Mouse (Mus musculus) heart, postnatal 4 days (tissue): ENCODE measurements around the gene Spsb1. TPM values are rescaled to one million over a fixed set of nuclear protein-coding genes. Genes with fewer than 3 reads are reported as not detected.

Experiments used
- DNase-seq: peaks from one replicate; pipeline ENCODE4 v3.0.0; 2021
- total RNA-seq, 2 experiments: library from RNA; stranded (reverse); gene quantifications; 2 replicates each; pipeline ENCODE4 v1.2.3; 2021

Gene Spsb1
- total RNA-seq, 2 experiments from 2014 or later = 26.2 to 26.7 TPM

DNA sequence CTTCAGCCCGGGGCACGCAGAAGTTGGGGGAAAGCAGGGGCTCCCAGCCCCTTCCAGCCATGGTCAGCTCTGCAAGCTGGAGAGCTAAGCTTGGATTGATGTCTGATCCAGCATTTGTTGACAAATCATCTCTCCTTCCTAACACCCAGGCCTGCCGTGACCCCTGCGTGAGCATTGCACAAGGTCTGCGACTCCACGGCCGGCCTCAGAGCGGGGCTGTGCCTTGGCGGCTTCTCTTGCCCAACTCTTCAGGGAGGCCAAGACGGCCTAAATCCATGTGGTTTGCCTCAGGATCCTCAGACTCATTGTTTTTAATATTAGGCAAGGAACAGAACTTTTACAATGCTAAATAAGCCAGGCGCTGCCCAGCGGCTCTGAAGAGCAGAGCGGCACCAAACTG lies 3.6 kb downstream of the Spsb1 start:
- DNase-seq = no peak

DNA sequence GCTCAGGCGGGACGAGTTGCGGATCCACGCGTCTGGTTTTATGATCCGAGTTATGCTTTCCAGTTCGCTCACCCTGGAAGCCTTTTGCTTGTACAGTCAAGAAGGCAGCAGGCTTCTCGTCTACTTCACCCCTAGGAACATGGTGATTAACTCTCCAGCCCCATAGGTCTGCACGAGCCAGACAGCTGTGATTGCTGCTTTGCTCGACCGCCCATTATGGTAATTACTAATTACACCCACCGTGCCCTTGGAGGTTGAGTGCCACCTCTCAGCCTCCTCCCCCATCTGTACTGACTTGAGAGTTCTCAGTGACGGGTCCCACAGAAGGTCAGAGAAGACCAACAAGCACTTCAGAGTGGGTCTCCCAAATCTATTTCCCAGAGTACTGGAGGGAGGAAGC lies 5.2 kb downstream of the Spsb1 start:
- DNase-seq = no peak

DNA sequence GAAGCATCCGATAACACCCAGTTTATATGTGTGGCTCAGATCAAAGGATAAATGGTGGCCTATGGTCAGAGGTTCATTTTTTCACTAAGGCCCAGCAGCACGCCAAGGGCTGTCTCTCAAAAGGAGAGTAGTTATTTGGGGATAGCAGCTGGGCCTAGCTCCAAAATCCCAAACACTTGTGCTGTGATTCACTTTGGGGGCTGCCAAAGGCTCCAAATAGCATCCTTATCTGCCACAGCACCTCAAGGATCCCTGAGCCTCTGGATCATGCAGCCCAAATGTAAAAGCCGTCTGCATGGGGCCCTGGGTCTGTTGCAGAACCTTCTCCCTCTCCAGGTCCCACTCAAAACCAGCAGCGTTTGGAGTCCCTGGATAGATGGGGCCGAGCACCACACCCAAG lies 6.7 kb downstream of the Spsb1 start:
- peak; percentile 71 for DNase-seq

DNA sequence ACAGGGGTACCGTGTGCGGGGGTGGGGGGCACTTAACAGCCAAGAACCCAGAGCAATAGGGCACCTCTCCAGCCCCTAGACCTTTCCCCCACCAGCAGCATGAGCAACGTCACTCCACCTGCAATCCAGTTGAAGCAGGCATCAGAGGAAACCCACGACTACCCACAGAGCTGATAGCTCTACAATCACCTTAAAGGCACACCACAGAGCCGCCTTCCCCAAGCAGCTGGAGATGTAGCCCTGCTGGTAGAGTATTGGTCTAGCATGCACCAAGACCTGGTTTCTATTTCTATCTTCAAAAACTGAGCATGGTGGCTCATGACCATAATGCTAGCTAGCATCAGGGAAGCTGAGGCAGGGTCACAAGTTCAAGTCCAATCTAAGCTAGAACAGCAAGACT lies 7.4 kb downstream of the Spsb1 start:
- no peak for DNase-seq

- DNase-seq = no peak
Observed at GRCm38 (mm10) chr4:149945194-149945593, 9.6 kb downstream of the Spsb1 start.

DNA sequence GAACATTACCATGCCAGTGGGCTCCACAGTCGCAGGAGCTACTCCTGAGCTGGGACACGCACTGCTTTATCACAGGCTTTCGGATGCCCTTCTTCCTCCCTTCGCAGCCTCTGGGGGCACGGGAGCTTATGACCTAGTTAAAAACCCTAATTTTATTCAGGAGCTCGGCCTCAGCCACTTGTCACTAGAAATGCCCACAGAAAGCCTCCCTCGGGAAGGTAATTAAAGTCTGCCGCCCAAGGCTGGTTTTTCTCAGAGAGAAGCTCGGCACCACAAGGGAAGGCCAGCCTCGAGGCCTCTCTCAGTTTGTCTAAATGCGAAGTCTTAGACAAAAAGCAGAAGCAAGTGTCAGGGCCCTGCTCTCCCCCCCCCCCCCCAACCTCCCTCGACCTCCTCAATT lies 10.6 kb downstream of the Spsb1 start:
- no peak for DNase-seq

GRCm38 (mm10) chr4:149942831-149943741 lies 11.8 kb downstream of the Spsb1 start:
- no peak for DNase-seq

- DNase-seq = peak; percentile 46
Observed at GRCm38 (mm10) chr4:149941067-149941755, 13.6 kb downstream of the Spsb1 start.

DNA sequence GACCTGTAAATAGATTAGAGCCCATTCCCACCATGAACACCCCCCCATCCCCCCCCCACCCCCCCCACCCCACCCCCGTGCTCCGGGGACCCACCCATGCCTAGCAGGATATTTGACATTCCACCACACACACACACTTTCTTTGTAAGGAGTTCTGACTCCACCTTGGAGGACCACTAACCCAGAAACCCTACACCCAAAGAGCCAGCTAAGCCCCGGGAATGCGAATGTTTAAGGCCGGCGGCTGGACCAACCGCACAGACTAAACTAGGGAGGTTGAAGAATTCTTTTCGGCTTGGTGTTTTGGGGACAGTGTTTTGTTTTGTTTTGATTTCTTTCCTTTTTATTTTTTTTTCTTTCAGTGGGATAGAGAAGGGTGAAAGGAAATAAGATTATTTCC lies 16.1 kb downstream of the Spsb1 start:
- DNase-seq = no peak

DNA sequence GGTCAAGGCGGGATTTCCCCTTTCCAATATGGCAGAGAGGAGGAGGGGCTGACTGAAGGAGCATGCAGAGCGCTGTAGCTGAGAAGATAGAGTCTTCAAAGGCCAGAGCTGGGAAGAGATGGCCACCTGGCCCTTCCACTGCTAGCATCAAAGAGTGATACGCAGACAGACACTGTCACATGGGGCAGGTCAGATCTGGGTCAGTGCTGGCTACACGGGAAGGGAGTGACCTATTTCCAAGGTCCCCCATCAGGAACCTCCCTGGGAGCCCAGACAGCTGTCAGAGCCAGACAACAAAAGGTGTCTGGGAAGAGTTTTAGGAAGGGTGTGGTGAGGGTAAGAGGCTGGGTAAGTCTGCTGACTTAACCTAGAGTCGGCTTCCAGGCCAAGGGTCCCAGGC lies 17.9 kb downstream of the Spsb1 start:
- DNase-seq = no peak

DNA sequence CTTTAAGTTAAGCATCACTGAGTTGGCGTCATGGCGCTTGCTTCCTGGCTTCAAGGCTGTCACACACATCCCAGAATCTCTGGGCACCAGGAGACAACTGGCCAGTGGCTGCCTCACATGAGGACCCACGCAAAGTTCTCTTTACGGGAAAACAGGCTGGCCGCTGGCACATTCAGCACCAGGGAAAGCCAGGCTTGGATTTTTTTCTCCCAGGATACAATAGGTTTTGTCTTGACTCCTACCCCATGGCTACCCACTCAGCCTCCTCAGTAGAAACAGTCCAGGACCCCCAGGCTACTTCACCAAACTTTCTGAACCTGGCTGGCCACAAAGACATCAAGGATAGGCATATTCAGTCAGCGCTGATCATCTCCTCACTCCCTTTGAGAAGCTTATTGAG lies 19.4 kb downstream of the Spsb1 start:
- no peak for DNase-seq

DNA sequence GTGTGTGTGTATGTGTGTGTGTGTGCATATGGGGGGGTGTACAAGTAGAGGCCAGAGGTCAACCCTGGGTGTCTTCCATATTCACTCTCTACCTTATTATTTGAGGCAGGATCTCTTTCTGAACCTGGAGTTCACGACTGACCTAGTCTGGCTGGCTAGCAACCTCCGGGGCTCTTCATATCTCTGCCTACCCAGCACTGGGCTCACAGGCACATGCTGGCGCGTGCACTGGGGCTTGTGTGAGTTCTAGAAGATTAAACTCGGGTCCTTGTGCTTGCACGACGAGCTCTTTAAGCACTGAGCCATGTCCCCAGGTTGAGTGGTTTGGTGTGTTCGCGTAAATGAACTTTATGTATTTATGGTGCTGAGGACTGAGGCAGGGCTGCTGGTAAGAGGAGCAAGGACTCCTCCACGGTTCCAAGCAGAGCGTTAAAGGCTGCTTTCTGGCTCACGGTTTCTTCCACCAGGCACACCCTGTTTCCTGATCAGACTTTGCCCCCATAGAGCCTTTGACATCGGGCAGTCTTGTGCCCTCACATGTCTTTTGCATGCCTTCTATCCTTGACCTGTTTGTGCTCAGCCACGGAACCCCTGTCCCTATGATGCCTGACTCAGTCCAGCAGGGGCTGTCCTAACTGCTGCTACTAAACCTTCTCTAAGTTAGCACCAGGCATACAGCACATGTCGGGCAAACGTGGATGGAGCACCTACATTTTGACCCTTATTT lies 21.2 kb downstream of the Spsb1 start:
- no peak for DNase-seq

DNA sequence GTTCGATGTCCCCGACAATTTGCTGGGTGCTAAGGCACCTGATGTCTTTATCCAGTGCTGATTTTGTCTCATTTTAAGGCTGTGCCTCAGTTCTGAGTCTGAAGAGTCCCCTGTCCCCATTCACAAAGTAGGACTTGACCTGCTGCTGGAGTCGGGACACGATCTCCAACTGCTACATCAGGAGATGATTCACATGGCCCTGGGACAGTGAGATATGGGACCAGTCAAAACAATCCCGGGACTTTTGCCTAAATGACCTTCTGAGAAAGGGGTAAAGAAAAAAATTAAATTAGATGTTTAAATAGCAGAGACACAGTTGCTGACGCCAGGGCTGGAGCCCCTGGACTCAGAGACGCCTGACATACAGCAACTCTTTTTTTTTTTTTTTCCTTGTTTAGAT lies 21.8 kb downstream of the Spsb1 start:
- no peak for DNase-seq

DNA sequence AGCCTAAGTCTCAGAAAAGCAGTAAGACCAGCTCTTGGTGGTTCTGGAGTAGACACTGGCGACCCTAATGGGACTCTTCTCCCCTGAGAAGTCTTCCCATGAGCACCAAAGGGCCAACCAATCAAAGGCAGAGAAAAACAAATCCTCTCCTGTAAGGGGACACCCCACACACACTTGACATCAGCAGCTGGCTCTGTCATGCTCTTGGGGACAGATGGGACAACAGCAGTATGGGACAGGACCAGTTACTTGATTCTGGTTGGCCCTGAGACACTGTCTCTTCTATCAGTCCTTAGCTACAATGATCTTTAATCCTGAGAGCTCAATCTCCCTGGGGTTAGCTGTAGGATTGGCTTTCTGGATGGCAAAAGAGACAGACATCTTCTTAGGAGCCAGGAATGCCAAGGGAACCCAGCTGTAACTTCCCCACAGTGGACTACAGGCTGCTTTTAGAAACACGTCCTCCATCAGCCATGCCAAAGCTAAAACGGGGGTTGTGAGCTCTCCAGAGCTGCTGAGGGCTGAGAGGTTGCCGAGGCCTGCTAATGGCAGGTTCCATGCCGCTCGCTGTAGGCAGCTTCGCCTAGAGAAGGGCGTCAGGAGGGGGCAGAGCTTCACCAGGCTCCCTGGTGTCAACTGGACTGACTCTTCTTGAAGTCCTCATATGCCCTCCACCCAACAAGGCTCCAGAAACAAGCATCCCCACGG lies 22.6 kb downstream of the Spsb1 start:
- no peak for DNase-seq

DNA sequence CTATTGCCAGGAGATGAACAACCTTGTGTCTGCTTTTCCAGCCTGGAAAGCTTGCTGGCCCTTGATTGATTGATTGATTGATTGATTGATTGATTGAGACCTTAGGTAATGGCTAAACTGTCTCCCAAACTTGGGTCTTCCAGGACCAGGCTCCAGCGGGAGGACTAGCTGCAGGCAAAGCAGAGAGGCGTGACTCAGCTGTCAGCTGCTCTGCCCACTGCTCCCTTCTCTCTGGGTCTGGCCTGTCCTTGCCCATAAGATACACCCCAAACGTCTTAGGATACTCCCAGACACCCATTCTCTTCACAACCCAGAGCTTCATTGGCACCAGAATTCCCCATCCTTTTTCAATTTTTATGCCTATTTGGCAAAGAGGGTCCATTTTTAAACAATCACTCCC lies 24.1 kb downstream of the Spsb1 start:
- DNase-seq = no peak

DNA sequence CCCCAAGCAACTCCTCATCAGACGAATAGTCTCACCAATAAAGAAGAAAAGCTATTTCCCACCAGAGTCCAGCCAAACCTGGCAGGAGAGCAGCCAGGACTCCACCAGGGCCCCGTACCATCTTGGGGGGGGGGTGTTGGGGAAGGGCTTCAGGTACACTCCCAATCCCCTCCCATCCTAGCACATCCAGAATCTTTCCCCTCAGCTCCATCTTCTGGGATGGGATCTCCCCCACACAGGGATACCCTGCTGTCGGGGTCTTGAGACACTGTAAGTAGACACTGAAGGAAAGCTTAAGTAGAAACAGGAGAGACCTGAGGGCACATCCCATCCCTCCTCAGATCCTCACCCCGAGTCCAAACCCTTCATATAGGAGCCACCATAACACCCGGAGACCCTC lies 31.8 kb downstream of the Spsb1 start:
- no peak for DNase-seq

DNA sequence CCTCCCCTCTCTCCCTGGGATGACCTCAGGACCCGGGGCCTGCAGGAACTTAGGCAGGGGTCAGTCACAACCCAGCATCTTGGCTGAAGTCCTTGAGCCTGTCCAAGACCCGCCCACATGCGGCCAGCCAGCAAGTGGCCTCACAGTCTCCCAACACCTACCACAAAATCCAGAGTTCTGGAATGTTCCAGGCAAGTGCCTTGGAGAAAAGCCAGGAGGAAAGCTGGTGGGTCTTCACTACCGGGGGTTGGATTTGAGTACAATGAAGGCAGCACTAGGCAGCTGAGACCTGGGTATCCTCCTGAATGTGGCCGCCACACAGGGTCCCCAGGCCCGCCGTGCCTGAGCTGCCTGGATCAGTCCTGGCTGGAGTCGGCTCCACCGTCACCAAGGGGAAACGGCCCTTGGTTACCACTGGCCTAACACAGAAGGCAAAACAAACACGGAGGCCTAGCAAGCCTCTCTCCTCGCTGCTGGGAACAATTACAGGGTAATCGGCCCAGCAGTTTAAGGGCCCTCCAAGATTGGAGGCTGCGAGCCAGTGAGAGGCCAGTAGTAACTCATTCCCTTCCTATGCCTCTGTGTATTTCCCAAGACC lies 32.6 kb downstream of the Spsb1 start:
- peak; percentile 75 for DNase-seq

DNA sequence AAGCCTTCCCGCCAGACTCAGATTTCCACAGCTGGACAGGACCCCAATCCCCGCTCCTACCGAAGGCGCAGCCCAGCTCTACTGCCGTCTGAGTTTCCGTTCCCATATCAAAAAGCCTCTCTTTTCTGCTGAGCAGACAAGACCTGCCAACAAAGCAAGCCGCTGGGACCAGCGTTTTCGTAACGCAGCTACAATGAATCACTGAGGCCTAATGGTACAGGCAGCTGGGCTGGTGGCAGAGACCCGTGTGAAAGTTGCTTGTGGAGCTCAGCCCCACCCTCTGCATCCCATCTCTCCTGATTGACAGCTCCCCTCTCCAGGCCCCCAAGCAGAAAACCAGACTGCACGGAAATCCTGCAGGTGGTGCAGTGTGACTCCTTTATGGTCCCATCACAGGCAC lies 34.0 kb downstream of the Spsb1 start:
- peak; percentile 25 for DNase-seq

DNA sequence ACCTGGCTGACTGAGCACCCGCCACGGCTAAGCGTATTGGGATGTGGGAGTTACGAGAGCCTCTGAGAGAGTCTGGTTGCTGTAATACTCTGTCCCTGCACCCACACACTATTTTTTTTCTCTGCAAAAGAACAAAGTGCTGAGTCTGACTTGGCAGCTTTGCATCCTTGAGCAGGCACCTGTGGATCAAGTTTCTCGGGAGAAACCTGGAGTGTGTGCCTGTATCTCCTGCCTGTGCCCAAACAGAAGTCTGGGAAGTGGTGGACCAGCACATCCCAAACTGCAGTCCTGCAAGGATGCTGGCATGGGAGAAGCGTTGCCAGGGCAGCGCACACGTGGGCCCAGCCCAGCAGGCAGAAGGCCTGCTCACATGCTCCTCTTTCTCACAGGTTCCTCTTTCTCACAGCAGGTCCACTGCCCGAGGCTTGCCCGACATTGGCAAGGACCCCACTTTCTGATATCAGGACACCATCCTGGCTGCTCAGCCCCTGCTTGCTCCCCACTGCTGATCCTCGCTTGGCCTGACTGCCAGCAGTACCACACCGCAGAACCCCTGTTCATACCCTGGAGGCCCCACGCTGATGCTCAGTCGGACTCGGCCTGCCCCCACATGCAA lies 36.3 kb downstream of the Spsb1 start:
- no peak for DNase-seq

- no peak for DNase-seq
Observed at GRCm38 (mm10) chr4:149916831-149917230, 38.0 kb downstream of the Spsb1 start.

GRCm38 (mm10) chr4:149913709-149914370 lies 41.0 kb downstream of the Spsb1 start:
- no peak for DNase-seq
